Mouse (Mus musculus): Measurements from ENCODE around the gene Imp3.

Imp3 gene

GRCm38 (mm10) chr9:56973960-56974524, 36.8 kb downstream of the Imp3 start:
- no peak for DNase-seq

DNA sequence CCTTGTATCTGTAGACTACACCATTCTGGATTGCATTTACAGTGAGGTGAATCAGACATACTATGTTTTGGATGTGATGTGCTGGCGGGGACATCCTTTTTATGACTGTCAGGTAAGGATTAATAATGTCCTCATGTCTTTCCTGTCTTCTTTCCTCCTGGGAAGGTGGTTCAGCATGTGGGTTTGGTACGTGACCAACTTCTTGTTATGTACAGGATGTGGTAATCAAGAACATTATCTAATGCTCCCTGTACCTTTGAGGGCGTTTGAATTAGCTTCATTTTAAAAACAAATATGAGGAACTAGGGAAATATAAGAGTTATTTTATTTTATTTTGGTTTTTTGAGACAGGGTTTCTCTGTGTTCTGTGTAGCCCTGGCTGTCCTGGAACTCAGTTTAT, 37.9 kb downstream of the Imp3 start:
- DNase-seq, result no peak

- no peak for DNase-seq
Observed at GRCm38 (mm10) chr9:56980186-56980585, 42.9 kb downstream of the Imp3 start.

GRCm38 (mm10) chr9:56981502-56981901, 44.2 kb downstream of the Imp3 start:
- DNase-seq, result no peak
